Mouse (Mus musculus) Patski (cell line): ENCODE results near the gene Qrich2. TPM values are rescaled to one million over a fixed set of nuclear protein-coding genes. Genes with fewer than 3 reads are reported as not detected.

Experiments used
- ATAC-seq: fragments of 100-300 bp; one replicate; pipeline ENCODE4 v1.8.0; 2021
- CTCF ChIA-PET: fragments of 350-600 bp; sonication (Branson Sonifier 250); formaldehyde crosslinking; loops from one replicate; lab custom pipeline; 2022; ENCODE audit warnings: inconsistent platforms; lab: Charles Lee
- POLR2A ChIA-PET: fragments of 350-600 bp; sonication (Branson Sonifier 250); formaldehyde crosslinking; loops from one replicate; lab custom pipeline; 2022; ENCODE audit warnings: antibody characterized with exemption, inconsistent platforms; lab: Charles Lee
- DNase-seq: peaks from one replicate; pipeline ENCODE4 v3.0.0-alpha.2; 2011; ENCODE audit warnings: low read depth, low spot score
- H3K27me3 ChIP-seq: fragments of 371-371 bp; one replicate; pipeline ENCODE4 v1.5.1; 2021
- CTCF ChIP-seq: fragments of 100-300 bp; IDR thresholded peaks from one replicate; pipeline ENCODE4 v1.5.1; 2021
- in situ Hi-C: fragments of 300-500 bp; cut with MboI; formaldehyde crosslinking; loops from 3 replicates; pipeline ENCODE4 v1.11.1; 2018; ENCODE audit warnings: low pct_unique_long_range_greater_than_20kb, mixed read lengths
- polyA plus RNA-seq: library from polyadenylated mRNA; unstranded; gene quantifications from one replicate; pipeline ENCODE4 v1.2.3, GENCODE M21; 2021

Gene Qrich2
- polyA plus RNA-seq, 1 experiment from 2014 or later, result 0.35 TPM

GRCm38 (mm10) chr11:116424621-116425407, 41.2 kb downstream of the Qrich2 start:
- no peak for TF ChIP-seq CTCF
- ChIA-PET CTCF (no interaction called here), POLR2A (interaction anchor here (1.0 kb wide), 1 partner anchor 19 kb away, joined by 3 read pairs; no protein-coding TSS in a partner anchor)
- ATAC-seq (no peak), DNase-seq (no peak)
- no peaks in the 10 kb centered on the region for H3K27me3 ChIP-seq
- in situ Hi-C loops, result no loop called here

GRCm38 (mm10) chr11:116423782-116424620, 42.0 kb downstream of the Qrich2 start:
- ChIA-PET CTCF (no interaction called here), POLR2A (interaction anchor here (1.0 kb wide), 1 partner anchor 20 kb away, joined by 3 read pairs; no protein-coding TSS in a partner anchor)
- in situ Hi-C loops, result no loop called here
- ATAC-seq, result no peak
- DNase-seq, result no peak
- TF ChIP-seq CTCF, result no peak
- H3K27me3 ChIP-seq, result no peaks in the 10 kb centered on the region

- TF ChIP-seq CTCF, result no peak
- no peaks in the 10 kb centered on the region for H3K27me3 ChIP-seq
- in situ Hi-C loops, result no loop called here
- ChIA-PET POLR2A (no interaction called here), CTCF (no interaction called here)
- DNase-seq (no peak), ATAC-seq (no peak)
These were observed 42.8 kb downstream of the Qrich2 start for GRCm38 (mm10) chr11:116423214-116423613.

- no peak for TF ChIP-seq CTCF
- in situ Hi-C loops, result no loop called here
- ChIA-PET CTCF (no interaction called here), POLR2A (interaction anchor here (0.6 kb wide), 1 partner anchor 491 kb away, joined by 4 read pairs; no protein-coding TSS in a partner anchor)
- DNase-seq, result no peak
- H3K27me3 ChIP-seq, result no peaks in the 10 kb centered on the region
- ATAC-seq, result no peak
These were observed 43.5 kb downstream of the Qrich2 start for GRCm38 (mm10) chr11:116422562-116422961.

GRCm38 (mm10) chr11:116421102-116421501, 44.9 kb downstream of the Qrich2 start:
- no peak for ATAC-seq
- POLR2A ChIA-PET, result no interaction called here
- no peak for DNase-seq
- TF ChIP-seq CTCF, result no peak
- H3K27me3 ChIP-seq, result no peaks in the 10 kb centered on the region
- CTCF ChIA-PET, result no interaction called here
- in situ Hi-C loops, result no loop called here

GRCm38 (mm10) chr11:116418841-116419462, 47.1 kb downstream of the Qrich2 start:
- CTCF ChIA-PET, result no interaction called here
- no peak for TF ChIP-seq CTCF
- no peaks in the 10 kb centered on the region for H3K27me3 ChIP-seq
- POLR2A ChIA-PET, result interaction anchor here (1.5 kb wide), 1 partner anchor 9 kb away, joined by 10 read pairs; no protein-coding TSS in a partner anchor
- ATAC-seq (no peak), DNase-seq (no peak)
- in situ Hi-C loops, result no loop called here

GRCm38 (mm10) chr11:116418194-116418840, 47.7 kb downstream of the Qrich2 start:
- ChIA-PET POLR2A (interaction anchor here (0.6 to 1.5 kb wide), 2 partner anchors 10 to 208 kb away, joined by 7 to 10 read pairs; no protein-coding TSS in a partner anchor), CTCF (no interaction called here)
- TF ChIP-seq CTCF, result no peak
- no peaks in the 10 kb centered on the region for H3K27me3 ChIP-seq
- in situ Hi-C loops, result no loop called here
- no peak for DNase-seq
- ATAC-seq, result no peak

GRCm38 (mm10) chr11:116417054-116417453, 49.0 kb downstream of the Qrich2 start:
- H3K27me3 ChIP-seq, result no peaks in the 10 kb centered on the region
- ChIA-PET CTCF (interaction anchor here (1.4 to 1.9 kb wide), 3 partner anchors 20 to 98 kb away, joined by 3 to 8 read pairs (median 5); no protein-coding TSS in a partner anchor), POLR2A (no interaction called here)
- DNase-seq, result no peak
- in situ Hi-C loops, result no loop called here
- TF ChIP-seq CTCF, result no peak
- ATAC-seq, result no peak

- in situ Hi-C loops, result no loop called here
- DNase-seq (no peak), ATAC-seq (no peak)
- H3K27me3 ChIP-seq, result no peaks in the 10 kb centered on the region
- no peak for TF ChIP-seq CTCF
- CTCF ChIA-PET, result interaction anchor here (0.7 to 1.9 kb wide), 7 partner anchors 15 to 97 kb away, joined by 3 to 8 read pairs (median 5); no protein-coding TSS in a partner anchor
- POLR2A ChIA-PET, result no interaction called here
These were observed 49.7 kb downstream of the Qrich2 start for GRCm38 (mm10) chr11:116416196-116416943.
